Mouse (Mus musculus): ENCODE data around the gene Atp1b2.

Gene Atp1b2

GRCm38 (mm10) chr11:69580572-69581146 is 25.1 kb downstream of the Atp1b2 start:
- no peak for DNase-seq (ENCODE audit: low spot score in 2 of 2)

- DNase-seq (ENCODE audit: low spot score in 2 of 2), result peak; percentile 92 to 95
Measured at GRCm38 (mm10) chr11:69580091-69580514, 25.6 kb downstream of the Atp1b2 start, which contains the start of the genes Wrap53 and Trp53. Gene Wrap53, minus strand, starts transcription at chr11:69580255. Gene Trp53, plus strand, starts transcription at chr11:69580359.

DNA sequence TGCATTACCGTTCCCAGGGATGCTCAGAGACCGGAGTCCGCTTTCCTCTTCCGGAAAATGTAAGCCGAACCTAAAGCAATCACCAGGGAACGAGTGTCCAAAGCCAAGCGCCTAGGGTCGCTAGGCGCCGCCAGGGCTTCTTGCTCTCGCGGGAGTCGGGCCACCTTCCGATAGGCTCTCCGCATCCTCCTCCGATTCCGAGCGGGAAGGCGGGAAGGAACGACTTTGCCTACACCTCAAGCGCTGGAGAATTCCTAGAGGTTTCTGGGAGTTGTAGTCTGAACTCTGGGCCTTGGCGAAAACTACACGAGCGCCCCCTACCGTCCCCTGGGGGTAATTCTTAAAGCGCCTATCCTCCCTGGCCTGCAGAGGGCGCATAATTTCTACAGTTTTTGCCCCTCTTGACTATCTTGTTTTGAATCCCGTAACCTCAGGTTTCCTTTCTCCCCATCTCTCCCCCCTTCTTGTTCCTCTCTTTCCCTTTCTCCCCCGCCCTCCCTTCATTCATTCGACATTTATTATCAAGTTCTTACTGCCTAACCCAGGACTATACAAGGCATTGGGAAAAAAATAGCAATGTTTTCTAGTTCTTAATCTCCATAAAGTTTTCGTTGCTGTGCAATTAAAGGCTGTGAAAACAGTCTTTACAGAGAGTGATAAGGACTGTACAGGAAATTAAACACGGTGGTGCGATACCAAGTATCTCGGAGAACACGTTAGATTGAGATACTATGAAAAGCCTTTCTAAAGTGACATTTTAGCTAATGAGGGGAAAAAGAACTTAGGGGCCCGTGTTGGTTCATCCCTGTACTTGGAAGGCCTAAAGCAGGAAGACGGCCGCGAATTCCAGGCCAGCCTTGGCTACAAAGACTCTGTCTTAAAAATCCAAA is 26.4 kb downstream of the Atp1b2 start:
- peak; percentile 89 to 95 for DNase-seq (ENCODE audit: low spot score in 2 of 2)

DNA sequence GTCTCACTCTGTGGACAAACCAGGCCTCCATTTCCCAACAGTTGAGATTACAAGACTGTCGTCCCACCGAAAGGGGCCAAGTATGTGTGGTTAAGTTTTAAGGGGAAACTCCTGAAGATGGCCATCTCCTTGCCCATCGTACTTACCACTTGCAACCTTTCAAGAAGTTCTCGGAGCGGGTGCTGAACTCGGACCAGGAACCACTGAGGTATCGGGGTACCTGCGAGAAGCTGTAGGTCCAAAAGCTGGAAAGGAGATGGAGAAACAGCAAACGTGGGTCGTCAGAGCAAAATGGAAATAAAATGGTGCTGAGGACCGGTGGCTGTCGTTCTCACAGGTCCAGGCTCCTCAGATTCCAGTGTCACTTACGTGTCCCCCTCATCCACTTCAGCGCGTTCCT is 27.4 kb downstream of the Atp1b2 start:
- no peak for DNase-seq (ENCODE audit: low spot score in 2 of 2)

DNA sequence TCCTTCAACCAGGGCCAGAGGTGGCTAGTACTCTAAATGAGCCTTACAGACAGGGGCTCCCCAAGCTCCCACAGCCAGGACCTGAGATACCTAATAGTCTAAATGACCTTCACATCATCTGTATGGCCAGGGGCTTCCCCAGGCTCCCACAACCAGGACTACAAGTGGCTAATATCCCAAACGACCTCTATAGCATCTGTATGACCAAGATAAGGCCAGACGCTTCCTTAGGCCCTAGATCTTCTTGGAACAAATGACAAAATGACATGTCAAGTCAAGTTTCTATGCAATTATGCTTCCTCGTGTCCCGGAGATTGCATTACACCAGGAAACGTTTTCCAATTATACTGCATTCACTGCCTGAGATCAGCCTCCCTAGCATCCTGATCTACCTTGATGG is 29.4 kb downstream of the Atp1b2 start:
- no peak for DNase-seq (ENCODE audit: low spot score in 2 of 2)

GRCm38 (mm10) chr11:69575220-69575619 is 30.5 kb downstream of the Atp1b2 start:
- peak in 1 of 2 experiments; percentile 31 for DNase-seq (ENCODE audit: low spot score in 2 of 2)

DNA sequence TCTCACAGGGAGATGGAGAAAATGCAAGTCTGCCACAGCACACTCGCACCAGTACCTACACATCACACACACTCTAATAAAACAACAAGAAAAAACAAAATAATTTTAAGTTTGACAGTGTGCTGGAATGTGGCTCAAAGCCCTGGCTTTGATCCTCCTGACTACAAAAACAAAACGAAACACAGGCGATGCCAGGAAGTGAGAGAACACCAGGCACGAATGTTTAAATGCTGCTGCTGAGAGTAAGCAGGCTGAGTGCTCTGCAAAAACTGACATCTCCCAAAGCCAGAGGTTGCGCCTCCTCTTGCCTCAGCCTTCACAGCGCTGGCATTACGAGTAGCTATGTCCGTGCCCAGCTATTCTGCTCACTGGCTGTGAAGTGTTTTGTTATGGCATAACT is 40.6 kb downstream of the Atp1b2 start:
- DNase-seq (ENCODE audit: low spot score in 2 of 2), result no peak

- no peak for DNase-seq (ENCODE audit: low spot score in 2 of 2)
Measured at GRCm38 (mm10) chr11:69564391-69564790, 41.4 kb downstream of the Atp1b2 start.

GRCm38 (mm10) chr11:69563373-69563772 is 42.4 kb downstream of the Atp1b2 start:
- DNase-seq (ENCODE audit: low spot score in 2 of 2), result no peak

GRCm38 (mm10) chr11:69560896-69561854 is 44.6 kb downstream of the Atp1b2 start:
- no peak for DNase-seq (ENCODE audit: low spot score in 2 of 2)

DNA sequence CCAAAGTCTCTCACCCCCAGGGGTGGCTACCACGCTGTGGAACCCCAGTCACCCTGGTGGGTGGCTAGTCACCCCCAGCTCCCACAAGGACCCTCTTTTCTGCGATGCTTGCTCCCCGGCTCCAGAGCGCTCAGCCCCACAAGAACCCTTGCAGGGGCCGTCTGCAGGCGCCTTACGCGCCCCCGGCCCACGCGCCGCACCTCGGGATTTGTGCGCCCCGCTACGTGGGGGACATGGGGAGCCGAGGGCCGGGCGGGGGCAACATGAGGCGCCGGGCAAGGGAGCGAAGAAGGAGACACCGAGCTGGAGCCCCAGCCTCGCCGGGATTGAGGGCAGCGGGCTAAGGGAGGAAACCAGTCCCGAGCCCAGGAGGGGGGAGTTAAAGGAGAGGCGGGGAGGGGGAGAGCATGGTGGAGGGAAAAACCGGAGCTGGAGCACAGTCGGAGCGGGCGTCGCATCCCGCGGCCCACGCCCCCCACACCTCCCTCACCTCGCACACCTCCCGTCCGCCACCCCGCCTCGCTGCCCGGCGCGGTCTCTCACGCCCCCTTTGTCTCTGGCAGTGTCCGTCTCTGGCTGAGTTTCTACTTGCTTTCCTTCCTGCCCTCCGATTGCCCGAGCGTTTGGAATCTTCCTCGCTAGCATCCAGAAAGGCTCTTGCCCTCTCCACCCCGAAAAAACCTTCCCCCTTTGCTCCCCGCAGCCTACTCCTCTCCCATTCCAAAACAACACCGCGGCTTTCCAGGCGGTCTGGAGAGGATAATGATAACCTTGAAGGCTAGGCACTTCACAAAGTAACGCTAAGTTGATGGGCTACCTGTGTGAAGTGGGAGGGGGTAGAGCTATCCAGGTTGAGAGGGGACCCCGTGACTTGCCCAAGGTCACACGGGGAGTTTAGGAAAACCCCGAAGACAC is 45.6 kb downstream of the Atp1b2 start, which contains the start of gene Efnb3:
Gene Efnb3 (minus strand): TSS at position 355 of the 915 bp plus-strand sequence.
- no peak for DNase-seq (ENCODE audit: low spot score in 2 of 2)

DNA sequence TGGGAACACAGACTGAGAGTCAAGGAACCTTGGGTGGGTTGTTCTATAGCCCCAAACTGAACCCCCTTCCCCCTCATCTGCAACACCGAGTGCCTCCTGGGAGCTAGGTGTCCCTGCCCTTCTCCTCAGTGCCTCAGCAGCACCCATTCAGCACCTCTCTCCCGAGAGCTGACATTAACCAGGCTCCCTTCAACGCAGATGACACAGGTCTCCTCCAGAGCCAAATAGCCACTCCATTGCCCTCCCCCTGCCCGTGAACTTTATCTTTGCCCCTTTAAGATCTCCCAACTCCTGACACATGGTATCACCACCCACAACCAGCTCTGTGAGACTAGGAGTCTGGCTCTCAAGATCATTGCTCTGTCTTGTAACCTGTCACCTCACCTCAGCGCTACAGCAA is 46.6 kb downstream of the Atp1b2 start:
- DNase-seq (ENCODE audit: low spot score in 2 of 2), result no peak

DNA sequence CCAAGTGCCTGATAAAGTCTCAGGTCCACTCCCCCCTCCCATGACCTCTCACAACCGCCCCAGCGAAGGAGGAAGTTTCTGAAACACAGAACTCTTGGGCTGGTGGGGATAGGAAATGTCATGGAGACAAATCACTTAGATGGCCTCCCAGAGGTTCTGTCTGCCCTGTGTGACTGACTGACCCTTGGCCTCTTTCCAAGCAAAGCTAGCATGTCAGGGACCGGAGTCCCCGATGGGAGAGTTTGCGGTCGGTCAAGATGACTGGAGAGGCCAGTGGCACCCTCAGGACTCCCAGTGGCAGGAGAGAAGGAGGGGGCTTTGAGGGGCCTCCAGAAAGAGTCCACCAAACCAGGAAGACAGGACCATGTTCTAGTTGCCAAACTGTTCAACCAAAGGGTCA is 47.0 kb downstream of the Atp1b2 start:
- no peak for DNase-seq (ENCODE audit: low spot score in 2 of 2)

DNA sequence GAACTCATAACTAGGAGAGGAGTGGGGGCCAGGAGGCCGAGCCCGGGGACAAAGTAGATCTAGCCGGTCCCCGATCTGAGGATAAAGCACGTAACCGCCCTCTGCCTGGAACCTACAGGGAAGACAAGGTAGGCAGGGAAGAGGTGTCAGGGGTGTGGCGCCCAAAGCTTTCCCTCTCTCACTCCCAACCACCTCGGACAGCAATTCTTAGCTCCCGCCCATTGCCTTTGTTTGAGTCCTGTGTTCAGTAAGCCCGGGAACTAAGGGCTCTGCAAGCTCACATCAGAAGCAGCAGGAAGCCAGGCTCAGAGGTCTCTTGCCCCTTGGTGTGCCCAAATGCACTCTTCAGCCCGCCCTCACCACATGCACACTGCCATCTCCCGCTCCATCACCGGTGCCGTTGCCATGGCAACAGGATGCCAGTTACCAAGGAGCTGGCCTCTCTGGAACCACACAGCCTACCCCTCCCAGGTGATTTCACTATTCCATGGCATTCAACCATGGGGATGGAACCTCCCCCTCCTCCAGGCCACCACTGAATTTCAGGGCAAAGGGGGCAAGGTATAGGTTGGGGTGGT is 48.3 kb downstream of the Atp1b2 start:
- DNase-seq (ENCODE audit: low spot score in 2 of 2), result no peak

- DNase-seq (ENCODE audit: low spot score in 2 of 2), result no peak
Measured at GRCm38 (mm10) chr11:69554539-69555140, 51.1 kb downstream of the Atp1b2 start.

GRCm38 (mm10) chr11:69553341-69553721 is 52.4 kb downstream of the Atp1b2 start:
- DNase-seq (ENCODE audit: low spot score in 2 of 2), result no peak

DNA sequence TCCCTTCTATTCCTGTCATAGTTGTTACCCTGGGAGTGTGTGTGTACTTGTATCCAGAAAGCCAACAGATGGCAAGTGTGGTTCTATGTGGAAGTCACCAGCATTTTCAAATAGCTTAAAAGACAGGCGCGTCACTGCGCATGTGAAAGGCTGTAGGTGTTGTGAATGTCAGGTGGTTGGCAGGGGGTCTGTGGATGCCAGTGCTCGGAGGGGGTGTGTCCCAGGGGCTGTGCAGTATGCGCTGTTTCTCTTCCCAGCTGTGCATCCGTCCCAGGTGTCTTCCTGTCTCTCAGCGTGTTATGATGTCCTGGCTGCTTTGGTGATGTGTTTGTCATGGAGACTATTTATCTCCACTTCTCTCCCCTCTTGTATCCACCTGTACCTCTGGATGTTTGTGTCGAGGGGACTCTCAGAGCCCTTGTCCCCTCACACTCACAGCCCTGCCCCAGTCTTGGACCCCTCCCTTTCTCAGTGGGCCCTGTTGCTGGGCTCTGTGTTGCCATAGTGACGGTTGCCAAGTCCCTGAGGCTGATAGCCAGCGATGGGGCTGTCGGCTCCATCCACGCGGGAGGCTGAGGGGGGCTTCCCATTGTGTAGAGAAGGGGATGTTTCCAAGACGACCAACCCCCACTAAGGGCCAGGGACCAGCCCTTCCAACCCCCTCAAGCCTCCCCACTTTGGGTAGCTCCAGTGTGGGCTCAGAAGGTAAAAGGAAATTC is 53.0 kb downstream of the Atp1b2 start:
- no peak for DNase-seq (ENCODE audit: low spot score in 2 of 2)

GRCm38 (mm10) chr11:69551310-69551709 is 54.4 kb downstream of the Atp1b2 start:
- no peak for DNase-seq (ENCODE audit: low spot score in 2 of 2)

All from spleen, postnatal 36 days (tissue).